Mouse (Mus musculus) forebrain, embryonic 11.5 days (tissue): ENCODE results near the gene Nphp1. TPM values are rescaled to one million over a fixed set of nuclear protein-coding genes. Genes with fewer than 3 reads are reported as not detected.

Source experiments
- polyA plus RNA-seq: library from polyadenylated mRNA; unstranded; fragments of >200 nt; fragmentation: Nextera tagmentation; extraction: Ambion mirVana; gene quantifications from 2 replicates; pipeline ENCODE4 v1.2.1, GENCODE M21; 2014

Nphp1 gene
- polyA plus RNA-seq, 1 experiment from 2014 or later = 34.1 TPM

Other genes starting within 250 kb of the Nphp1 start
- gene Prom2, start 247.4 kb downstream of the Nphp1 start, polyA plus RNA-seq = 0.48 and 0.63 TPM in 2 replicates
- 7.2 and 8.9 TPM in 2 replicates for gene Zfp661, start 201.8 kb downstream of the Nphp1 start, polyA plus RNA-seq
- gene Mrps5, start 201.7 kb downstream of the Nphp1 start, polyA plus RNA-seq = 159 and 167 TPM in 2 replicates
- gene Mal, start 132.2 kb downstream of the Nphp1 start, polyA plus RNA-seq = 0.24 and 2.0 TPM in 2 replicates
- gene Mall, start 59.0 kb downstream of the Nphp1 start, polyA plus RNA-seq = 1.1 and 1.2 TPM in 2 replicates
- gene Mtln, start 3.6 kb upstream of the Nphp1 start, polyA plus RNA-seq = 30.2 and 34.7 TPM in 2 replicates
- 59.1 and 67.0 TPM in 2 replicates for gene Bub1, start 43.0 kb upstream of the Nphp1 start, polyA plus RNA-seq
- gene Acoxl, start 50.0 kb upstream of the Nphp1 start, polyA plus RNA-seq = 0.12 TPM in 1 of 2 replicates, not detected in the other